Mouse (Mus musculus) mesoderm, embryonic 11.5 days (tissue): ENCODE measurements at regions not wholly inside any gene's neighbourhood (a gene's known extent, or its start where the extent isn't known, plus 50 kb on each side); places are given as distances from the start of the nearest gene placed in this dataset.
"Not testable (repeated sequence)": the region's sequence is repeated elsewhere in the genome, so short reads cannot be mapped to it uniquely, and the experiment has no call there.

ENCODE experiments used
- DNase-seq: peaks from one replicate; pipeline ENCODE4 v3.0.0-alpha.2; 2012; ENCODE audit warnings: low read depth, low spot score

- no peak for DNase-seq
These were observed 1006.6 kb upstream of the Gm8797 start for GRCm38 (mm10) chr3:4744003-4744402.

DNA sequence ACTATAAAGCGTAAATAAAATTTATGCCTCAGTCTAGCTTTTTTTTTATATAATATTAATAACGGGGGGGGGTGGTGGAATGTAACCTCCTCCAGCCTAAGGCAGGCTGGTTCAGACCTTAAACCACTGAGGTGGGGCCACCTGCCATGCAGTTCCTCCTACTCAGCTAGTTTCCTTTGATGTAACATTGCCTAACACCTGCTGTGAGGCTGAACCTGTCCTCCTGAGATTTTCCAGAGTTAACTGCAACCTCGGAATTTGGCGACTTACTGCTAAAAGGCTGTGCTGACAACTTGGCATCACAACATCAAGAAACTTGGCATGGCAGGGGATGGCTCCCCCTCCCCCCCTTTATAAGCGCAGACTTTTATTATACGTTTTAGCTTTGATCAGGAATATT lies 1006.0 kb upstream of the Gm8797 start:
- DNase-seq = no peak

DNA sequence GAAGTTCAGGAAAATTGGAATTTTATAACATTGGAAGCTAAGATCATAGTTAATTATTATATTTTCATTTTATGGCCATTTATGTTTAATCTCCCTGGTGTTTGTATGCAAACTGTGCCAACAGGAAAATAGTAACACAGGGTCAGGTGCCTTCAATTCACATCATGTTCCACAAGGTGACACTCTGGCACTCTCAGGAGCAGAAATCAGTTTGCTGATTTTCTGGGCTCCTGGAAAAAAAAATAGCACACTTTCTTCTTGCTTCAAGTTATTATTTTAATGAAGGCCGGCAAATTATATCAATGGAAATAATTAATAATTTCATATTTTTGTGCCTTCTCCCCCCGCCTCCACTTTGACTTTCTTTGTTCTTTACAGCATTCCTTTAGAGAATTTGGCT lies 994.5 kb upstream of the Gm8797 start:
- DNase-seq = no peak

DNA sequence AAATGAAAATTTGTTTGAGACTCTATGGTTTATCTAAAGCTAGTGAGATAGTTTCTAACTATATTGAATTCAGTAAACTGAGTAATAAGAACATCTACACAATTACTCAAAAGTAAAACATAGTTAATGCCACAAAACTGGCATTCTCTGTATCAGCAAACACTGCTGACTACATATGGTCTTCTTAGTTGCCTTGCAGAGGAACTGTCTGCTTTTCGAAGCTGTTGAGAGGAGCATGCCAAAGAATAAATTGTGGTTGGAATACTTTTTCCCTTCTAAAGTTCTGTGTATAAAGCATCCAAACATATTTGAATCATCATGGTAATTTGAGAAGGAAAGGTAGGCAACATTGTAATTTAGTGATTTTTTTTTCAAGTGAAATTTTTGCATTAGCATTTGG lies 993.5 kb upstream of the Gm8797 start:
- DNase-seq = no peak

- DNase-seq = no peak
These were observed 987.5 kb upstream of the Gm8797 start for GRCm38 (mm10) chr3:4763076-4763475.

DNA sequence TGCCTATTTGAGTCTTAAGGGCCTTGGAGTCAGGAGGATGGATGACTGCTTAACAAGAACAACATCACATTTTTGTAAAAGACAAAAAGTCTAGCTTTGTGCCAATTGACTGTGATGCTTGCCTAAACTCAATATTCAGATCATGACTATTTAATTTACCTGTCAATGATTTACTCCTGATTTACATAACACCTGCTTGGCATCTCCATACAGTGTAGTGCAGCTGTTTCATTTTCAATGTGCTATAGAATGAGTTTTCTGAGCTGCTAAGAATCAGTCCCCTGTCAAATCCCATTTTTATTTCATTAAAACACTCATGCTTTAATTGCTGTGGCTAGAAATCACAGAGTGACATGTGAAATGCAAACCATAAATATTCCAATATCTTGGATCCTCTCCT lies 974.0 kb upstream of the Gm8797 start:
- no peak for DNase-seq

DNA sequence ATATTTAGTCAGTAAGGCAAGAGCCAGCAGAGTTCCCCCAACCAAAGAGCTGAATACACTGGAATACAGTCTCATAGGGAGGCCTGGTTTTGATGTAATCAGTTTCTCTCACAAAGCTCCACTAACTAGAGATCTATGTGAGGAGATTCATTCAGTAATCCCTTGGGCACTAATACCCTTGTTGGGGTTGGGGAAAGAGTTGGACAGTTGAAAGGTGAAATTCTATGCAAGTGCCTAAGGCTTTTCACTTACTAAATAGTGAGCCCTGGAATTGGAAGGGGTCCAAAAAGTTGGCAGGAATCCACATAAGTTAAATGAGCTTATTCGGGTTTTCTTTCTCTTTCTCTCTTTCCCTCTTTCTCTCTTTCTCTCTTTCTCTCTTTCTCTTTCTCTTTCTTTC lies 965.4 kb upstream of the Gm8797 start:
- DNase-seq = no peak

DNA sequence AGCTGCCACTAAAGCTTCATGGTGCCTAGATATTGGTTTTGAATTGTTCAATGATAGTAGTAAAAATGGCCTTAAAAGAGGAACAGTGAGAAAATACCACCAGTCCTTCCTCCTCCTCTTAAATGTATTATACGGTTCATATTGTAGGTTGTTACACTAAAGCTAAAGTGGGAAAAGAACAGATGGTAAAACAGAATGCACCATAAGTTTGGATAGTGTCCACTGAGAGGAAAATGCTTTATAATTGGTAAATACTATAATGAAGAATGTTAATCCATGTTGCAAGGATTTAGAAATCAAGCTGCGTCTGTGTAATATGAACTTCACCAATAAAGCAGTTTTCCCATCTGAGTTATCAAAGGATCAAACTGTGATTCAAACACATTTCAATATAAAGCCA lies 957.5 kb upstream of the Gm8797 start:
- DNase-seq = no peak

DNA sequence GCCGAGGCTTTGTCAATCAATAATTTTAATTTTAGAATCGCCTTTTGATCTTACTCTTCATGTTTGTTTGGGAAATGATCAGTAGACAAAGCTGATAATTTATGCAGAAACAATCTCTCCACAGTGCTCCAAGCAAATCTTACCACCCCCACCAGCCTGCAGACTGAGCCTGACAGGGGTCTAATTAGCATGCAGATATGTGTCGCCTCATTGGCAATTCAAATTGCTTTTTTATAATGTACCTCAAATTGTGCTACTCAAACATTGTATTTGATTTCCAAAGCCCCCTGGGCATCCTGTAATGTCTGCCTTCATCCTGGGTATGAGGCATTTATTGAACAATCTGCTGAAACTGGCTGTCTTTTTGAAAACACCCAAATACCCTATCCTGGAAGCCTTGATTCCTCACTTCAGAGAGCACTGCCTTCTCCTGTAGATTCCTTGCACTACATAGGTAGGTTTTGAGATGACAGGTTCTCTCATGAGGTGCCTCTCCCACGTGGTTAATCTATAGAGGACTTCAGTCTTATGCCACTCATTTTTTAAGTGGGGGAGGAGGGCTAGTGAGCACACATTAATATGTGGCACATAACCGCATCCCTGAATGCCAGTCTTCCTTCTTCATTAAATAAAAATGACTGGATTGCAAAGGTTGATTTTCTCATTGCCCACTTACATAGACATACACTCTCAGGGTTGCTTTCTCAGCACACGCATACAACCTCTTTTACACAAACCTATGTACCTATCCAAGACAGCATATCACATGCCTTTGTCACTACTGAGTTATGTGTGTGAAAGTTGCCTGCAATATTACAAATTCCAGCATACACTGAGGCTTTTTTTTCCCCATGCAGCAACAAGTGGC lies 954.3 kb upstream of the Gm8797 start:
- DNase-seq = no peak

GRCm38 (mm10) chr3:4796909-4797566 lies 953.6 kb upstream of the Gm8797 start:
- peak; percentile 25 for DNase-seq

DNA sequence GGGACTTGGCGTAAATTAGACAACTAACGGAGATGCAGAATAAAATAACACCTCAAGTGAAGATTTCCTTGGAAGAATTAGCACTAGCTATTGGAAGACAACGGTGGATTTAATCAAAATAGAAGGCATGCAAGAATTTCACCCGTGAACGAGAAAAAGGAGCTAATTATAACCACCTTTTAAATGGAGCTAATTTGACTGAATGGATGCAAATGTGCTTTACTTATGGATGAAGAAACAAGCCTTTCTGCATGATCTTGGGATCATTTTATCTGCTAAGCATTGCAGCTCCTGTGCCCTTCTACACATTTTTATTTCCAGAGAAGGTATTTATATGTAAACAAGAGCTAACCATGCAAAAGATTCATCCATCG lies 953.1 kb upstream of the Gm8797 start:
- DNase-seq = no peak

DNA sequence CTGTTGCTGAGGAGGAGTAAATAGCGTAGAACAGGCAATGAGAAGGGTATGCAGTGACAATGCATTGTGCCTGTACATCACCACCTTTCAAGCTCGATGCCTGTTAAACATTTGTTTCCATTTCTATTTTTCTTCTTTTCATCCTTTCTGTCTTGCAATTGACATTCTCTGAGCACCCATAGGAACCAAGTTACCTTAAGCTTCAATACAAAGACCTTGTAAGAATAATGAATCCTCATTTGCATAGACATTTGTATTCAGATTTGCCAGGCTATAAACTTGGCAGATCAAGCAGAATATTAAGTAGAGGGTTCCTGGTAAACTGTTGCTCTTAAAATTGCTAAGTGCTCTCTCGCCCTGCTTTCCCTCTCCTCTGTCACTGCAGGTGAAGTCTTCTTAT lies 952.2 kb upstream of the Gm8797 start:
- DNase-seq = no peak

DNA sequence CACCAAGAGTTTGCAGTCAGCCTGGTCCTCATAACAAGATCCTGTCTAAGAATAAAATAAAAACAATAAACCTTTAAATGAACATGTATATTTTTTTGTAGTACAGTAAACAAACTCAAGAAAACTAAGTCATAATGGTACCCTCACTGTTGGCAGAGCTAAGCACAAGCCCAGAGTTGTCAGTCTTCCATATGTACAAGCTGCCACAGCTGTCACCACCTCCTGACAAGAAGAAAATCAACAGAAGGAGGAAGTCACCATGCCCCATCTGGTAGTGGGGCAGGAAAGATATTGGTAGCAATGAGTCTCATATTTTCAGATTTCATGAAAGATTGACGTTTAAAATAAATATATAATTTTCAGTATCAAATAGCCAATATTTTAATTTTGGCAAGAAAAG lies 916.1 kb upstream of the Gm8797 start:
- no peak for DNase-seq

GRCm38 (mm10) chr3:4835645-4836044 lies 915.0 kb upstream of the Gm8797 start:
- no peak for DNase-seq

DNA sequence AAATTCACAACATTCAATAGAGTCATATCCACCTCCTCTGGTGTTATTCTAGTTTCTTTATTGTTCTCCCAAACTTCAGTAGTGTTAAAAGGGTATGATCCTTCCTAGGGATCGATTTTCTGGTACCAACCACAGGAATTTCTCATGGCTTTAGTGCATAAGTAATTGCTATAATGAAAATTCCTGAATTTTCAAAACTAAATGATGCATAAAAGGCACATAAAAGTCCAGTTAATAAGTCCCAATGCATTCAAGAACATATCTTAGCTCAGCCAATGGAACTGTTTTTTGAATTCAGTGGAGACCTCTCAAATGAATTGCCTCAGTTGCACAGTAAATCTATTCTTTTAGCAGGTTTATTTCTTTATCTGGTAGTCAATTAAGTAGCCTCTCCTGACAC lies 913.7 kb upstream of the Gm8797 start:
- no peak for DNase-seq

DNA sequence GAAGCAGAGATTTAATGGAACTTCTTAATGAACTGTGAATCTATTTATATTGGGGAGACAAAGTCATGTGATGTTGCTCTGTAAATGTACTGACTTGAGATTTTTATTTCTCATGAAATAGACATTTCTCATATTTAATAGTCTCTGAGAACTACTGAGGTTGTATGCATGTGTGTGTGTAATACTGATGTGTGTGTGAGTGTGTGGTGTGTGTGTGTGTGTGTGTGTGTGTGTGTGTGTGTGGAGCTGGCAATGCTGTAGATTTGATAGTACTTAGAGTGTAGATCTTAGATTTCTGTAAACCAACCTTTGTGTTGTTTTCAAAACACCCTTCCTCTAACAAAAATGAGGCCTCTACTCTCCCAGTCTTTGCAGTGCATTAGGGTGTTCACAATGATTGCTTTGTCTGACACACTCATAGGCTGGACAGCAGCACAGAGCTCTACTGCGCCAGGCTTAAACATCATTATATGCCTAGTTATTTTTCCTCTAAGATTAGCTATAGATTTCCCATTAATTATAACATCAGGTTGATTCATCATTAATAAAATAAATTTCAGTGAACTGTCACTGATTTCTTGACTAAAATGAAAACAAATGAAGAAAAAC lies 895.5 kb upstream of the Gm8797 start:
- DNase-seq = no peak

GRCm38 (mm10) chr3:4856571-4856970 lies 894.0 kb upstream of the Gm8797 start:
- no peak for DNase-seq

GRCm38 (mm10) chr3:4866226-4866625 lies 884.4 kb upstream of the Gm8797 start:
- no peak for DNase-seq

GRCm38 (mm10) chr3:4885916-4886315 lies 864.7 kb upstream of the Gm8797 start:
- DNase-seq = no peak

- DNase-seq = no peak
These were observed 857.5 kb upstream of the Gm8797 start for GRCm38 (mm10) chr3:4893108-4893507.

- no peak for DNase-seq
These were observed 854.8 kb upstream of the Gm8797 start for GRCm38 (mm10) chr3:4895811-4896210.

- not testable (repeated sequence) for DNase-seq
These were observed 843.0 kb upstream of the Gm8797 start for GRCm38 (mm10) chr3:4907556-4907955.

DNA sequence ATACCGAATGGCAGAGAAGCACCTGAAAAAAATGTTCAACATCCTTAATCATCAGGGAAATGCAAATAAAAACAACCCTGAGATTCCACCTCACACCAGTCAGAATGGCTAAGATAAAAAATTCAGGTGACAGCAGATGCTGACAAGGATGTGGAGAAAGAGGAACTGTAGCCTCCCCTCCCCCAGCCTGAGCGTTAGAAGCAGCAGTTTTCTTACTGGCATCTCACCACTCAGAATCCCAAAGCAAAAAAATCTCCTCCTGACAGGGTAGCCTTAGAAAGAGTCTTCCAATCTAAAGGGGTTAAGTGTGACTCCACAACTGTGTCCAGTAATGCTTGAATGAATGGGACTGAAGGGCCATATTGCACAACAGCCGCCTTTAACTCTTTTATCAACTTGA lies 819.9 kb upstream of the Gm8797 start:
- not testable (repeated sequence) for DNase-seq
